Comparison of ENCODE assay signal across 21 mouse cellular contexts in genomic region chr6:34723250-34723904, GRCm38 (mm10). TPM values are rescaled to one million over a fixed set of nuclear protein-coding genes. Genes with fewer than 3 reads are reported as not detected.
"Had no signal": no experiment of that assay in that cellular context is flagged by ENCODE, and none has a peak within 500 bp of the region (broad histone marks: within the 10 kb centered on the region; RNA-seq: fewer than 3 reads in every experiment).

No protein-coding gene starts in this region.

- H3K4me3 ChIP-seq: left cerebral cortex, adult 2 months; limb, embryonic 12.5 days; limb, embryonic 15.5 days; liver, embryonic 12.5 days; liver, embryonic 15.5 days; megakaryocyte, embryonic 14.5 days; midbrain, embryonic 10.5 days; midbrain, embryonic 13.5 days; myocyte; neural tube, embryonic 13.5 days; stomach, embryonic 15.5 days had no signal

- H3K36me3 ChIP-seq: limb, embryonic 15.5 days; liver, embryonic 15.5 days; midbrain, embryonic 13.5 days; neural tube, embryonic 13.5 days; stomach, embryonic 15.5 days had no signal

- H3K27ac ChIP-seq: kidney, postnatal 0 days; left cerebral cortex, adult 2 months; limb, embryonic 12.5 days; limb, embryonic 15.5 days; liver, embryonic 12.5 days; liver, embryonic 15.5 days; midbrain, embryonic 10.5 days; midbrain, embryonic 13.5 days; neural tube, embryonic 13.5 days; stomach, embryonic 15.5 days had no signal

- DNase-seq: kidney, postnatal 36 days; layer of hippocampus, postnatal 36 days; left cerebral cortex, postnatal 4 days; retina, postnatal 1 day; right cerebral cortex, postnatal 25 days; spleen, adult 18-20 months; thymus, postnatal 25 days had no signal

- H3K4me1 ChIP-seq: midbrain, embryonic 13.5 days had no signal

- ATAC-seq: liver, embryonic 12.5 days; midbrain, embryonic 13.5 days; midbrain, embryonic 16.5 days had no signal

- H3K9me3 ChIP-seq: limb, embryonic 15.5 days; liver, embryonic 12.5 days; liver, embryonic 15.5 days; midbrain, embryonic 10.5 days; midbrain, embryonic 13.5 days; neural tube, embryonic 13.5 days; stomach, embryonic 15.5 days had no signal

- H3K4me2 ChIP-seq: limb, embryonic 12.5 days; limb, embryonic 15.5 days; liver, embryonic 12.5 days; liver, embryonic 15.5 days; midbrain, embryonic 13.5 days; neural tube, embryonic 13.5 days; stomach, embryonic 15.5 days had no signal

- H3K9ac ChIP-seq: limb, embryonic 12.5 days; limb, embryonic 15.5 days; liver, embryonic 12.5 days; liver, embryonic 15.5 days; midbrain, embryonic 13.5 days; neural tube, embryonic 13.5 days; stomach, embryonic 15.5 days had no signal

- H3K27me3 ChIP-seq: limb, embryonic 12.5 days; limb, embryonic 15.5 days; liver, embryonic 12.5 days; liver, embryonic 15.5 days; midbrain, embryonic 13.5 days; neural tube, embryonic 13.5 days; stomach, embryonic 15.5 days had no signal

RNA-seq across cellular contexts. Expression of gene Agbl3, which starts 56.9 kb away (rescaled TPM):
- total RNA-seq: monocyte, adult 5-6 weeks had no signal
